Mouse (Mus musculus): ENCODE measurements around the gene Smco2. TPM values are rescaled to one million over a fixed set of nuclear protein-coding genes. Genes with fewer than 3 reads are reported as not detected.

Smco2 gene
- total and polyA plus RNA-seq, 3 experiments, result not detected

DNA sequence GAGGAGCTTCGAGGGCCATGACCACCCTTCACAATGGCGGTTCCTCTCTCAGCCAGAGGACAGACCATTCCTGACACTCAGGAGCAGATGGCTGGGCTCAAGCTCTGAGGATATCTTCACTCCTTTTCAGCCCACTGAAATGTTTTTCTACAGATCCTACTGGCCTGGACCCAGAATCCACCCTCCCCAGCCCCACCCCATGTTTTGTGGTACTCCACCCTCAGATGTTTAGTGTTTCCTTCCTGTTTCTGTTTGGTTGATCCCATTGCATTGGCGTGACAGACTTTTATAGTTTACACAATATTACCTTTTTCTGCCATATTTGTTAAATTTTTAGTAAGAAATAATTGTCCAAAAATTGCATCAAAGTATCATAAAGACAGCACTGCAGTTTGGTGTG is 15.6 kb upstream of the Smco2 start:
- Histone ChIP-seq H3K4me1 (ENCODE audit: control insufficient read depth in 1 of 2, insufficient read depth in 2 of 2, low read length in 2 of 2) (peaks cover 10 to 12% of the 10 kb centered on the region in 2 experiments), H3K9ac (ENCODE audit: control insufficient read depth, low read depth, low read length, poor library complexity, severe bottlenecking) (peak overlapping the region; percentile 7; the same call in 1 of the 2 replicates), H3K27ac (ENCODE audit: control insufficient read depth, low read depth, low read length) (peak overlapping the region; percentile 3; the same call in 1 of the 2 replicates), H3K36me3 (ENCODE audit: control insufficient read depth in 1 of 2, insufficient read depth in 2 of 2, low read length in 2 of 2) (peaks cover 0 to 11% of the 10 kb centered on the region in 2 experiments; a peak in 2 of 4 replicates), H3K4me3 (ENCODE audit: control insufficient read depth in 1 of 2, insufficient read depth in 1 of 2, low read depth in 2 of 2, low read length in 2 of 2) (no peak overlapping the region), H3K79me2 (ENCODE audit: control insufficient read depth, insufficient read depth, low read length, poor library complexity) (no peaks in the 10 kb centered on the region), H3K9me3 (replicated peaks; ENCODE audit: insufficient read depth, low read length) (no peaks in the 10 kb centered on the region), H3K27me3 (ENCODE audit: control insufficient read depth in 1 of 2, insufficient read depth in 2 of 2, low read length in 2 of 2) (no peaks in the 10 kb centered on the region)
- TF ChIP-seq CHD2 (IDR thresholded peaks at IDR 0.05; ENCODE audit: low read length) (no peak), MYC (IDR thresholded peaks at IDR 0.05; ENCODE audit: low read depth, low read length) (no peak), HCFC1 (IDR thresholded peaks at IDR 0.05; ENCODE audit: low read depth, low read length) (no peak), ZKSCAN1 (IDR thresholded peaks at IDR 0.05; ENCODE audit: low read depth, low read length) (no peak), ZC3H11A (IDR thresholded peaks at IDR 0.05; ENCODE audit: low read depth, low read length) (no peak), RCOR1 (IDR thresholded peaks at IDR 0.05; ENCODE audit: low read depth, low read length) (no peak), CHD1 (IDR thresholded peaks at IDR 0.05; ENCODE audit: low read depth, low read length) (no peak), EP300 (IDR thresholded peaks at IDR 0.05; ENCODE audit: low read depth in 1 of 2, low read length in 2 of 2) (0 out of 4 replicates have a peak, but pooled peaks of 1 of the 2 experiments have one; percentile 15), USF2 (IDR thresholded peaks at IDR 0.05; ENCODE audit: borderline replicate concordance in 1 of 2, insufficient read depth in 1 of 2, low read depth in 1 of 2, low read length in 2 of 2) (no peak), NELFE (IDR thresholded peaks at IDR 0.05; ENCODE audit: low read depth, low read length) (no peak), ZMIZ1 (IDR thresholded peaks at IDR 0.05; ENCODE audit: low read depth, low read length) (no peak), GABPA (IDR thresholded peaks at IDR 0.05; ENCODE audit: low read depth, low read length) (no peak), SIN3A (IDR thresholded peaks at IDR 0.05; ENCODE audit: low read length) (0 out of 2 replicates have a peak, but pooled peaks have one; percentile 33), USF1 (IDR thresholded peaks at IDR 0.05; ENCODE audit: low read depth, low read length) (no peak), MXI1 (IDR thresholded peaks at IDR 0.05; ENCODE audit: low read depth, low read length) (no peak), POLR2AphosphoS5 (IDR thresholded peaks at IDR 0.05; ENCODE audit: borderline replicate concordance, low read depth, low read length) (no peak), ELF1 (IDR thresholded peaks at IDR 0.05; ENCODE audit: low read depth, low read length) (no peak), TCF12 (IDR thresholded peaks at IDR 0.05; ENCODE audit: low read depth, low read length) (no peak), ETS1 (IDR thresholded peaks at IDR 0.05; ENCODE audit: low read depth, low read length) (0 out of 2 replicates have a peak, but pooled peaks have one; percentile 51), SMC3 (IDR thresholded peaks at IDR 0.05; ENCODE audit: low read depth, low read length) (no peak), KAT2A (conservative IDR thresholded peaks at IDR 0.05; ENCODE audit: low read depth, low read length) (no peak), ZNF384 (IDR thresholded peaks at IDR 0.05; ENCODE audit: low read depth, low read length) (0 out of 2 replicates have a peak, but pooled peaks have one; percentile 28), CTCF (IDR thresholded peaks at IDR 0.05 in 2 of 3, conservative IDR thresholded peaks at IDR 0.05 in 1 of 3; ENCODE audit: control insufficient read depth in 1 of 3, insufficient read depth in 1 of 3, low read depth in 2 of 3, low read length in 3 of 3, poor library complexity in 1 of 3, severe bottlenecking in 1 of 3) (no peak), TBP (IDR thresholded peaks at IDR 0.05; ENCODE audit: low read depth, low read length) (no peak)
- DNase-seq (ENCODE audit: low read depth, low spot score), result peak; percentile 68
